ENCODE assay signal across 28 mouse cellular contexts in the genomic region with DNA sequence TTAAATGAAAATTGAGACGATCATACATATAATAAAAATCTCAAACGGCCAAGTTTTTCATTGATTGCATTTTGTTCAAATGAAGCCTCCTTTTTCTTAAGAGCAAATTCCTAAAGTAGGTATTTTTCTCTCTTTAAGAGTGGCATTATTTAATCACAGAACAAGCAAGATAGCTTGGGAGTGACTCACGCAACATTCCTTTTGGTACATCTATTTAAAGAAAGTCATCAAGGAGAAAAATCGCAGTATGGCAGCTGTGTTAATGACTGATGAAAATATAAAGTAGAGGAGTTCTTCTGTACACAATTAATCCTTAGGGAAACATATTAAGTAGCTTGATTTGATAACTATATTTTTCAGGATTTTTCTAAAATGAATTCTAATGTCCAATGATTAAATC.
"Had no signal": no experiment of that assay in that cellular context is flagged by ENCODE, and none has a peak within 500 bp of the region (broad histone marks: within the 10 kb centered on the region; RNA-seq: fewer than 3 reads in every experiment).

No protein-coding gene starts in this region.

- ATAC-seq: forebrain, embryonic 13.5 days; forebrain, embryonic 14.5 days; forebrain, embryonic 15.5 days; forebrain, embryonic 16.5 days; forebrain, postnatal 0 days had no signal

- H3K27ac ChIP-seq: embryonic facial prominence, embryonic 10.5 days; embryonic facial prominence, embryonic 12.5 days; embryonic facial prominence, embryonic 13.5 days; embryonic facial prominence, embryonic 15.5 days; forebrain, embryonic 10.5 days; forebrain, embryonic 12.5 days; forebrain, embryonic 13.5 days; forebrain, embryonic 15.5 days; gastrocnemius, adult 2 months; heart, adult 2 months; heart, embryonic 10.5 days had no signal

- DNase-seq: cerebellum, adult 9-10 months; cerebellum, adult 9-11 months; cerebellum, postnatal 10 days; cerebellum, postnatal 14 days; cerebellum, postnatal 25 days; cerebellum, postnatal 36 days; embryo, embryonic 11 days; forebrain, postnatal 0 days; gastrocnemius, adult 2 months; gastrocnemius, postnatal 10 days; gastrocnemius, postnatal 14 days; gastrocnemius, postnatal 25 days; gastrocnemius, postnatal 36 days; heart, adult 11 months; heart, adult 18-20 months; heart, adult 2 months had no signal

- H3K4me3 ChIP-seq: embryonic facial prominence, embryonic 10.5 days; embryonic facial prominence, embryonic 12.5 days; embryonic facial prominence, embryonic 13.5 days; embryonic facial prominence, embryonic 15.5 days; erythroblast, embryonic 14.5 days; forebrain, embryonic 10.5 days; forebrain, embryonic 12.5 days; forebrain, embryonic 13.5 days; forebrain, embryonic 15.5 days; gastrocnemius, adult 2 months; heart, adult 2 months; heart, embryonic 10.5 days had no signal
